Mouse (Mus musculus): ENCODE measurements around the gene 4930480E11Rik.
"Not testable (repeated sequence)": the region's sequence is repeated elsewhere in the genome, so short reads cannot be mapped to it uniquely, and the experiment has no call there.

4930480E11Rik gene

GRCm38 (mm10) chrX:78369343-78369742, at the start of gene 4930480E11Rik:
4930480E11Rik (plus strand) TSS chrX:78369643.
- no peak for DNase-seq (ENCODE audit: low read depth, low spot score)

GRCm38 (mm10) chrX:78403346-78403745, 33.9 kb downstream of the 4930480E11Rik start:
- DNase-seq (ENCODE audit: low read depth, low spot score), result not testable (repeated sequence)
